Mouse (Mus musculus): ENCODE measurements around the gene Mrps23.

DNA sequence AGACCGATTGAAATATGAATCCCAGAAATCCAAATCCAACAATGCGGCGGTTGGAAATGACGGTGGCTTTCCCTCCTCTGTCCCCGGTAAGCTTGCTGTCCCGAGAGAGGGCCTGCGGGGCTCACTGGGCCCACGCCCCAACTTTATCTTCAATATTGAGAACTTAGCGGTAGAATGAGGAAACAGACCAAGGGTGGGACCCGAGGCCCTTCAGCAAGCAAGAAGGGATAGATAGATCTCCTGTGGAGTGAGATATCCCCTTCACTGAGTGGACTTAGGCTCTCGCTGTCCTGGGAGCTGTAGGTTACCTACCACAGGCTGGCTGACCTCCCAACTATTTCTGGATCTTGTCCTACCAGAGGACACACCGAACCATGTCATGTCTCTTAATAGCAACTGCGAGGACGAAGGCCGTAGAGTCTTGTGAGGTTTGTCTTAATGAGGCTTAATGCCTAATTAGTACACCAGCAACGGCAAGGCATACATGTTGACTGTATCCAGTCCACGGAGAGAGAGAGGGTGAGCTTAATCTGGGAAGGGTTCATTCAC, 19.5 kb upstream of the Mrps23 start:
- TF ChIP-seq CTCF (IDR thresholded peaks at IDR 0.05; ENCODE audit: low read depth), result no peak
- no peak for TF ChIP-seq EP300 (IDR thresholded peaks at IDR 0.05; ENCODE audit: low read depth)

Measured in heart, postnatal 0 days (tissue).